Mouse (Mus musculus) heart, adult 2 months (tissue): ENCODE results near the gene Arrb2.

Experiments used
- CTCF ChIP-seq: fragments of 200-600 bp; IDR thresholded peaks from 2 replicates; pipeline ENCODE4 v1.8.1; 2022; ENCODE audit warnings: antibody characterized with exemption, mild to moderate bottlenecking, moderate library complexity
- EP300 ChIP-seq: fragments of 200-500 bp; IDR thresholded peaks from 2 replicates; pipeline ENCODE4 v1.6.1; 2011; ENCODE audit warnings: low read depth, low read length, control low read depth; ENCODE audit not compliant: insufficient read depth
- POLR2A ChIP-seq: fragments of 200-500 bp; IDR thresholded peaks from 2 replicates; pipeline ENCODE4 v1.6.1; 2011; ENCODE audit warnings: mild to moderate bottlenecking, low read depth, low read length, control low read depth; ENCODE audit not compliant: insufficient read depth

DNA sequence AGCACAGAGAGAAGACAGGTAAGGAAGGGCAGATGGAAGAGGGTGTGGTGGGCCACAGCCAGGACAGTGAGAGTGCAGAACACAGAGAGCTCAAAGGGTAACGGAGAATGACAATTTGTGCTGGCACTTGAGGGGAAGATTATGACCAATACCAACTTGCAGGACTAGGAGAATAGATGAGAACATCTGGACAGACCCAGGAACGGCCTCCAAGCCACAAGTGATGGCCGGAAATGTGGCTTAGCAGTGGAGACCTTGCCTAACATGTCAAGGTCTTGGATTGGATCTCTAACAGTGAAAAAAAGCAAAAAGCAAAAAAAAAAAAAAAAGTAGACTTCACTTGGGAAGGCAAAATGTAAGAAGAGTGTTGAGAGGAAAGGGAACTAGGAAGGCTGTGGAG lies 37.3 kb downstream of the Arrb2 start:
- TF ChIP-seq CTCF: no peak
- TF ChIP-seq POLR2A: no peak
- no peak for TF ChIP-seq EP300
